Mouse (Mus musculus): Measurements from ENCODE around the gene Rnh1. TPM values are rescaled to one million over a fixed set of nuclear protein-coding genes. Genes with fewer than 3 reads are reported as not detected.

The Rnh1 gene
- polyA plus RNA-seq, 1 experiment = 26.5 TPM

DNA sequence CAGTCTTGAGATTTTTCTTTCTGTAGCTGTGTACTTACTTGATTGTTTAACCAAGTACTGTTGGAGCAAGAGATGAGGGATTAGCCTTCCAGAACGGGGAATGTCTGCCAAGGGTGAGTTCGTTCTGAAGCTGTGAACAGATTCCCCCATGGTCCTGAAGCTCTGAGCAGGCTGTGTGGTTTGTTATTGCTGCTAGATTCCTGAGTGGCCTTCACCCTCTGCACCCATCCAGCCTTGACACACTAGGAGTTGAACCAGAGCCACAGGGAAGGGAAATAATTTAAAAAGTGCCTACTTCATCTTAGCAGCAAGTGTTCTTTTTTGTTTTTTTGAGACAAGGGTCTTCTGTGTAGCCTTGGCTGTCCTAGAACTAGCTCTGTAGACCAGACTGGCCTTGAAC lies 28.8 kb downstream of the Rnh1 start:
- Histone ChIP-seq H3K4me3 (replicated peaks) (no peak overlapping the region), H3K36me3 (replicated peaks; ENCODE audit: low read length) (peaks cover 80% of the 10 kb centered on the region), H3K4me1 (peaks cover 72% of the 10 kb centered on the region), H3K27me3 (replicated peaks) (no peaks in the 10 kb centered on the region), H3K9me3 (no peaks in the 10 kb centered on the region)
- no peak for TF ChIP-seq GATA1 (IDR thresholded peaks at IDR 0.05; ENCODE audit: borderline replicate concordance, low read length)

DNA sequence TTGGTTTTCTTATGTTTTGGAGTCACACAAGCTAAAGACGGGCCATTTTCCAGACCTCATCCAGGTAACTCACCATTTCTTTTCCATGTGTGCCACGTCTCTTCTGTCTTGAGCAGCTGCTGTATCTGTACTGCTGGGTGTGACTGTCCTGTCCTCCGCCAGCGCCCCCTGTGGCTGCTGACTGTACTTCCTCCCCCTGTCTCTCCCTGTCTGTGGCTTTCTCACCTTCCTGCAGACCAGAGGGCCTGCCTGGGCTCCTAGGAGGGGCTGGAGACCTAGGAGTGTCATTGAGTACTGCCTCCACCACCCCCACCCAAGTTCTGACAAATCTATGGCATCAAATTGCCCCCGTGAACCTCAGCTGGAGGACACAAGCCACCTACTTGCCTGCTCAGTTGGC lies 29.5 kb downstream of the Rnh1 start:
- Histone ChIP-seq H3K36me3 (replicated peaks; ENCODE audit: low read length) (peaks cover 81% of the 10 kb centered on the region), H3K27me3 (replicated peaks) (no peaks in the 10 kb centered on the region), H3K4me3 (replicated peaks) (no peak overlapping the region), H3K4me1 (peaks cover 72% of the 10 kb centered on the region), H3K9me3 (no peaks in the 10 kb centered on the region)
- no peak for TF ChIP-seq FLI1 (IDR thresholded peaks at IDR 0.05; ENCODE audit: low read length)
- no peak for TF ChIP-seq GATA1 (IDR thresholded peaks at IDR 0.05; ENCODE audit: borderline replicate concordance, low read length)

DNA sequence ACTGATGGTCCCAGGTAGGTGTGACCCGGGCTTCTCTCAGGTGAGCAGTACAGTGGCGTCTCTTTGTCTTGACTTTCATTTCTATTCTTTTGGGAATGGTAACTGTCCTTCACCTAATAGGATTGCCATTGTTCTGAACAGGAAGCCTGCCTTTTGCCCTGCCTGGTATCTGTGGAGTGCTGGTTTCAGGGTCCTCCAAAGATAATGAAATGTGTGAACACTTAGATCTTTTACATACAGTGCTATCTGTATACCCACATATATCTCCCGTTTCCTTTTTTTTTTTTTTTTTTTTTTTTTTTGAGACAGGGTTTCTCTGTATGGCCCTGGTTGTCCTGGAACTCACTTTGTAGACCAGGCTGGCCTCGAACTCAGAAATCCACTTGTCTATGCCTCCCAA lies 31.3 kb downstream of the Rnh1 start:
- peaks cover 81% of the 10 kb centered on the region for H3K36me3 ChIP-seq (replicated peaks; ENCODE audit: low read length)
- no peak overlapping the region for H3K4me3 ChIP-seq (replicated peaks)
- TF ChIP-seq FLI1 (IDR thresholded peaks at IDR 0.05; ENCODE audit: low read length) (no peak), GATA1 (IDR thresholded peaks at IDR 0.05; ENCODE audit: borderline replicate concordance, low read length) (no peak)
- no peaks in the 10 kb centered on the region for H3K27me3 ChIP-seq (replicated peaks)
- H3K4me1 ChIP-seq = peaks cover 59% of the 10 kb centered on the region
- H3K9me3 ChIP-seq = no peaks in the 10 kb centered on the region

DNA sequence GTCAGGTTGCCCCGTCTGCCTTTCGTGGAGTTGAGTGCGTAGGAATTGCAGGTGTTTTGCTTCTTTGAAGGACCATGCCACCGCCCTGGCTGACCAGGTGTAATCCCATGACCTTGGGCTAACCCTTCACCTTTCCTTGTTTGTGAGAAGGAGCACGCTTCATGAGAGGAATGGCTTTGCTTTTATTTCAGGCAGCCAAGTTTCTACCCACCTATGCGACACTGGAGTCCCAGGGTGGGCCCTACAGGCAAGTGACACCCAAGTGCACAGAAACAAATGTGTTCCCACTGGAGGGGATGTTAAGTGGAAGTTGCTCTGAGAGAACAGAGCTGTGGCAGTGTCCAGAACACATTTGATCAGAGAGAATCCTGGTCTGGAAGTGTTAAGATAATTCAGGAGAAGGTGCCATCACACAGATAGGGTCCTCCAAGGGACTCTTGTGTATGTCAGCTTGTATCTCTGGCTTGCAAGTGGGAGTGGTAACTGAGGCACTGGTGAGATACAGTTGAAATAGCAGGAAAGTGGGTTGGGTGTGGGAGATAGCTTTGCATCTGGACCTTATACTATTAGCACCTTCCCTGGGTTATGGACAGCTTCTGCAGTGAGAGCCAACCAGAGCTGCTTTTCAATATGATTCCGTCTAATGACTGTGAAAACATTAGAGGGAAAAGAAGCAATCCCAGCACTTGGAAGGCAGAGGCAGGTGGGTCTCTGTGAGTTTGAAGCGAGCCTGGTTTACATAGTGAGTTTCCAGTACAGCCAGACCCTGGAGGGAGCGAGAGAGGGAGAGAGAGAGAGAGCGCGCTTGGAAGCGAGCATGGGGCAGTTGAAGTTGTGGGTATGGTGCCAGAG lies 40.5 kb downstream of the Rnh1 start:
- Histone ChIP-seq H3K27me3 (replicated peaks) (no peaks in the 10 kb centered on the region), H3K9me3 (no peaks in the 10 kb centered on the region), H3K4me3 (replicated peaks) (peak overlapping the region; percentile 96), H3K4me1 (peaks cover 46% of the 10 kb centered on the region), H3K36me3 (replicated peaks; ENCODE audit: low read length) (peaks cover 32% of the 10 kb centered on the region)
- TF ChIP-seq GATA1 (IDR thresholded peaks at IDR 0.05; ENCODE audit: borderline replicate concordance, low read length) (no peak; the same call in 2 of the 3 replicates), FLI1 (IDR thresholded peaks at IDR 0.05; ENCODE audit: low read length) (no peak)

DNA sequence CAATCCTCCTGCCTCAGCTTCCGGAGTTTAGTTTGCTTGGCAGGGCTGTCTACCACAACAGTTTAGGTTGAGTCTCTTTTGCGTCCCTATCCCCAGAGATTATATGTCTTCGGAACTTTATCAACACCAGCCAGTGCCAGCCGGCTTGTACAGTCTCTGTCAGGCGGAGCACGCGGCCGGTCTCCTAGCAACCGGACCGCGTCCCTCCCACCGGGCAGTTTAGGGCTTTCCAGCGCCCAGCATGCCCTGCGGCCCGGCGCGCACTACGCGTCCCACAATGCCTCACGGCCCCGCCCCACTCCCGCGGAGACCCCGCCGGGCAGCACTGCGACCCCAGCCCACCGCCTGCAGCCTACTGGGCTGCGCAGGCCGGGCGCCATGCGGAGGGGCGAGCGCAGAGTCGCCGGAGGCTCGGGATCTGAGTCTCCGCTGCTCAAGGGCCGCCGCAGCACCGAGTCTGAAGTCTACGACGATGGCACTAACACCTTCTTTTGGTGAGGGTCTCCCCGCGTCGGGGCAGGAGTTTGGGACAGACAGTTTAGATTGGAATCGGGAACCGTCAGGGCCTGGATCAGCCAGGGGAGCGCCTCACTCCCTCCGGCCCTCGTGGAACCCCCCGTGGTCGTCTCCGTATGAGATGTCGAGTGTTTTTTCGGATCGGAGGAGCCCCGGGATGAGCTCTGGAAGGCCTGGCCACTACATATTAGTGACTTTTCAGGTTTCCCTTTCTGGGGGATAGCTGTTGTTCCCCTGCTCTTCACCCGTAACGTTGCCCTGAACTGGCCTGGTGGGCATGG lies 41.4 kb downstream of the Rnh1 start:
- TF ChIP-seq FLI1 (IDR thresholded peaks at IDR 0.05; ENCODE audit: low read length) (no peak), GATA1 (IDR thresholded peaks at IDR 0.05; ENCODE audit: borderline replicate concordance, low read length) (no peak)
- H3K4me3 ChIP-seq (replicated peaks) = peak overlapping the region; percentile 96
- peaks cover 50% of the 10 kb centered on the region for H3K4me1 ChIP-seq
- H3K9me3 ChIP-seq = no peaks in the 10 kb centered on the region
- H3K36me3 ChIP-seq (replicated peaks; ENCODE audit: low read length) = peaks cover 23% of the 10 kb centered on the region
- no peaks in the 10 kb centered on the region for H3K27me3 ChIP-seq (replicated peaks)

DNA sequence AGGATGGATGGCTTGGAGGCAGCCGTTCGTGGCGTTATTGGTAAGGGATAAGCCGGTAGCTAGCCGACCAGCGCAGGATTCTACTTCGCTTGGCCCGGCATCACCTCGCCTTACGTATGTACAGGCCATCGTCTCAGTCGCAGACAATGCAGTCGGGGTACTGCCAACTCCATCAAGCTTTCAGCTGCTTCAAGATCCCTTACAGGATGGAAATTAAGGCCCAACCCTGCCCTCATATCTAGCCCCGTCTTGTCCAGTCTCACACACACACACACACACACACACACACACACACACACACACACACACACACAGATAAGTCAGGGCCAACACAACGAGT lies 49.2 kb downstream of the Rnh1 start:
- Histone ChIP-seq H3K27me3 (replicated peaks) (no peaks in the 10 kb centered on the region), H3K9me3 (no peaks in the 10 kb centered on the region), H3K36me3 (replicated peaks; ENCODE audit: low read length) (no peaks in the 10 kb centered on the region), H3K4me3 (replicated peaks) (peak overlapping the region; percentile 95), H3K4me1 (peaks cover 64% of the 10 kb centered on the region)
- no peak for TF ChIP-seq GATA1 (IDR thresholded peaks at IDR 0.05; ENCODE audit: borderline replicate concordance, low read length)

DNA sequence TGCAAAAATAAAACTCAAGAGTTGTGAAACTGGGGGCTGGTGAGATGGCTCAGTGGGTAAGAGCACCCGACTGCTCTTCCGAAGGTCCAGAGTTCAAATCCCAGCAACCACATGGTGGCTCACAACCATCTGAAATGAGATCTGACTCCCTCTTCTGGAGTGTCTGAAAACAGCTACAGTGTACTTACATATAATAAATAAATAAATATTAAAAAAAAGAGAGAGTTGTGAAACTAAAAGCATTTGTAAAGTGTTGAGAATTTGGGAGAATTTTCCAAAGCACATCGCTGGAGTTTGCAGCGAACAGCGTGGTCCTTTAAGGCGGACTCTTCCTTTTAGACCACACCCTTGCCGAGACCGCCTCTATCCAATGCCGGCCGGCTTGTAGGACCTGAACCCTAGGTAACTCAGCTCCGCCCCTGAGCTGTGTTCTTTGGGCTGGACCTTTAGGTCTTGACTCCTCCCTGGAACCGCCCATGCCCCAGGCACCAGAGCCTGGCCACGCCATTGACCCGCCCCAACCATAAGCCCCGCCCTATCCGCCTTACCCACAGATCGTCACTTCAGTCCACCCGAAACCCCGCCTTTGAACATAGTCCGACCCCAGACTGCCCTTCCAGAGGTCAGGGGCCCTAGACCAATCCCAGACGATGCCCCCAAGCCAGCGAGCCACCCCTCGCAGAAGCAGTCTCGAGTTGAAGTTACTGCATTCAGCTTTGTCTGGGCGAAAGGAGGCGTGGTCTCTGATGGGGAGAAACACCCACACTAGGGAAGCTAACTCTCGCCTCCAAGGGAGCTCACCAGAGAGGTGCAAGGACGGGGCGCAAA lies 49.8 kb downstream of the Rnh1 start:
- Histone ChIP-seq H3K9me3 (no peaks in the 10 kb centered on the region), H3K27me3 (replicated peaks) (no peaks in the 10 kb centered on the region), H3K4me3 (replicated peaks) (peak overlapping the region; percentile 95), H3K36me3 (replicated peaks; ENCODE audit: low read length) (no peaks in the 10 kb centered on the region), H3K4me1 (peaks cover 68% of the 10 kb centered on the region)
- TF ChIP-seq FLI1 (IDR thresholded peaks at IDR 0.05; ENCODE audit: low read length) (no peak), GATA1 (IDR thresholded peaks at IDR 0.05; ENCODE audit: borderline replicate concordance, low read length) (no peak)

DNA sequence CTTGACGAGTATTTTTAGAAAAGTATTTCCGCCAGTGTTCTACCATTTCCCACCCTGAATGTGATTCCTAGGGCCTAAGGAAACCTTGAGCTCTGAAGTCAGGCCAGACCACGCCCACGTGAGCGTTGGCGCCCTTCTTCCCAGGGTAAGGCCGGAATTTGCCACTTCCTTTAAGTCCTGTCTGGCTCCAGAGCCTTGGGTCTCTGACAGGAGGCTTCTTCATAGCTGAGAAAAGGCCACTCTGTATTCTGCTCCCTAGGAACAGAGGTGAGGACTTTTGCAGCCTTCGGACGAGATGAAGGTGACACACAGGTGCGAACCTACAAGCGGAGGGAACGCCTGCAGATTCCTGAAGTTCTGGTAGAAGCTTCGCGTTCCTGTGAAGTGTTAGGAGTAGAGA lies 50.4 kb downstream of the Rnh1 start, which contains the start of gene Ptdss2:
Gene Ptdss2, plus strand, starts transcription at position 138 of the 400 bp plus-strand sequence.
- peaks cover 3% of the 10 kb centered on the region for H3K27me3 ChIP-seq (replicated peaks)
- TF ChIP-seq FLI1 (IDR thresholded peaks at IDR 0.05; ENCODE audit: low read length) (no peak), GATA1 (IDR thresholded peaks at IDR 0.05; ENCODE audit: borderline replicate concordance, low read length) (no peak)
- peak within 1 kb of the TSS; percentile 95 for H3K4me3 ChIP-seq (replicated peaks)
- H3K9me3 ChIP-seq = no peaks in the 10 kb centered on the region
- H3K4me1 ChIP-seq = peaks cover 74% of the 10 kb centered on the region
- no peaks in the 10 kb centered on the region for H3K36me3 ChIP-seq (replicated peaks; ENCODE audit: low read length)

DNA sequence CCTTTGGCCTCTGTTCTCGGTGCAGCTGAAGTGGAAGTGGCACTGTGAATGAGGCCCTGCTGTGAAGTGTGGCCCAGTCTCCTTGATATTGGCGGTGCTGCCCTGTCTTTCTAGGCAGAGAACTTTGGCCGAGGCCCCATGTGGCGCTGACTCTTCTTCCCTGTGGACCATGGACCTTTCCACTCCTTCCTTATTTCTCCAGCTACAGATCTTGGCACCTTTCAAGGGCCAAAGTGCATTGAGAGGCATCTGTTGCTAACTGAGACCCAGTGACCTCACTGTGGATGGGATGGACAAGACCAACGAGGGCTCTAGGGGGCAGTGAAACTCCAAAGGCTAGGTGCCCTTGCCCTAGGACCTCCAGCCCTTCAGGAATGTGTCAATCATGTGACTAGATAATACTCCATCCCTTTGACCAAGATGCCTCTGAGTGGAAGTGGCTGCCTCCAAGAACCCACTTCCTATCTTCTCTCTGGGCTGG lies 51.6 kb downstream of the Rnh1 start:
- Histone ChIP-seq H3K9me3 (no peaks in the 10 kb centered on the region), H3K36me3 (replicated peaks; ENCODE audit: low read length) (no peaks in the 10 kb centered on the region), H3K4me3 (replicated peaks) (peak overlapping the region; percentile 38), H3K4me1 (peaks cover 74% of the 10 kb centered on the region), H3K27me3 (replicated peaks) (peaks cover 9% of the 10 kb centered on the region)
- TF ChIP-seq FLI1 (IDR thresholded peaks at IDR 0.05; ENCODE audit: low read length) = no peak

Data from megakaryocyte, embryonic 14.5 days (primary cell).